Mouse (Mus musculus) layer of hippocampus, adult 9-10 months (tissue): ENCODE data around the gene Mag.

Experiments
- DNase-seq: peaks from one replicate; pipeline ENCODE4 v3.0.0; 2022; ENCODE audit warnings: low spot score

Mag gene

GRCm38 (mm10) chr7:30873083-30873482, 41.6 kb downstream of the Mag start:
- peak; percentile 55 for DNase-seq

- no peak for DNase-seq
These were observed 51.3 kb downstream of the Mag start for GRCm38 (mm10) chr7:30863386-30863785.

- no peak for DNase-seq
These were observed 53.2 kb downstream of the Mag start, which contains the start of gene Ffar1 for GRCm38 (mm10) chr7:30861464-30861863. Gene Ffar1, minus strand, starts transcription at chr7:30861564.

- DNase-seq: peak; percentile 24
These were observed 54.9 kb downstream of the Mag start for GRCm38 (mm10) chr7:30859635-30860402.

- DNase-seq: peak; percentile 38
These were observed 55.4 kb downstream of the Mag start for GRCm38 (mm10) chr7:30859290-30859634.

GRCm38 (mm10) chr7:30857746-30858145, 56.9 kb downstream of the Mag start:
- no peak for DNase-seq

- DNase-seq: no peak
These were observed 58.6 kb downstream of the Mag start, which contains the start of gene Ffar3 for GRCm38 (mm10) chr7:30856078-30856477. Gene Ffar3, minus strand, starts transcription at chr7:30856178.

- DNase-seq: no peak
These were observed 63.3 kb downstream of the Mag start for GRCm38 (mm10) chr7:30851421-30851820.
